ENCODE assay signal across 27 mouse cellular contexts in genomic region chr10:66861421-66861820, GRCm38 (mm10).
A peak's percentile ranks its signal among the peaks of the same experiment; 100 is the strongest.
DNase-seq lines count a peak whose midpoint lies in the region; ATAC-seq lines count a peak whose summit lies in the region.
"Had no signal": no experiment of that assay in that cellular context is flagged by ENCODE, and none has a peak within 500 bp of the region (broad histone marks: within the 10 kb centered on the region; RNA-seq: fewer than 3 reads in every experiment).

No protein-coding gene starts in this region.

- no peak overlapping the region for H3K4me3 ChIP-seq in embryonic facial prominence, embryonic 11.5 days (ENCODE audit: low read depth, low read length)
- no peak overlapping the region for H3K4me3 ChIP-seq in embryonic facial prominence, embryonic 10.5 days
- H3K4me3 ChIP-seq in midbrain, embryonic 11.5 days (ENCODE audit: low read depth, low read length), result no peak overlapping the region
- no peak overlapping the region for H3K4me3 ChIP-seq in midbrain, embryonic 10.5 days
- no peak overlapping the region for H3K4me3 ChIP-seq in embryonic facial prominence, embryonic 14.5 days (ENCODE audit: low read depth, low read length)
- H3K4me3 ChIP-seq: erythroblast, embryonic 14.5 days; forebrain, embryonic 12.5 days; forebrain, embryonic 15.5 days; heart, adult 2 months; heart, embryonic 10.5 days; heart, embryonic 13.5 days; hindbrain, embryonic 12.5 days; intestine, embryonic 15.5 days had no signal

- H3K4me2 ChIP-seq in embryonic facial prominence, embryonic 11.5 days (ENCODE audit: low read depth, low read length), result no peak overlapping the region
- no peak overlapping the region for H3K4me2 ChIP-seq in midbrain, embryonic 11.5 days
- H3K4me2 ChIP-seq in embryonic facial prominence, embryonic 14.5 days (ENCODE audit: low read depth, low read length), result no peak overlapping the region
- H3K4me2 ChIP-seq: forebrain, embryonic 12.5 days; forebrain, embryonic 15.5 days; heart, embryonic 13.5 days; hindbrain, embryonic 12.5 days; intestine, embryonic 15.5 days had no signal

- H3K9me3 ChIP-seq in embryonic facial prominence, embryonic 11.5 days (replicated peaks; ENCODE audit: control insufficient read depth, low read length), result no peaks in the 10 kb centered on the region
- H3K9me3 ChIP-seq in embryonic facial prominence, embryonic 10.5 days, result no peaks in the 10 kb centered on the region
- H3K9me3 ChIP-seq in midbrain, embryonic 11.5 days (ENCODE audit: control insufficient read depth, low read length), result no peaks in the 10 kb centered on the region
- no peaks in the 10 kb centered on the region for H3K9me3 ChIP-seq in midbrain, embryonic 10.5 days (replicated peaks)
- no peaks in the 10 kb centered on the region for H3K9me3 ChIP-seq in embryonic facial prominence, embryonic 14.5 days (ENCODE audit: control insufficient read depth, low read length)
- H3K9me3 ChIP-seq: forebrain, embryonic 12.5 days; forebrain, embryonic 15.5 days; heart, embryonic 10.5 days; heart, embryonic 13.5 days; hindbrain, embryonic 12.5 days; intestine, embryonic 15.5 days had no signal

- H3K27ac ChIP-seq in embryonic facial prominence, embryonic 11.5 days (replicated peaks; ENCODE audit: low read depth, low read length), result no peak overlapping the region
- H3K27ac ChIP-seq in embryonic facial prominence, embryonic 10.5 days (replicated peaks), result no peak overlapping the region
- no peak overlapping the region for H3K27ac ChIP-seq in midbrain, embryonic 11.5 days (ENCODE audit: low read depth, low read length)
- no peak overlapping the region for H3K27ac ChIP-seq in midbrain, embryonic 10.5 days (replicated peaks)
- H3K27ac ChIP-seq in embryonic facial prominence, embryonic 14.5 days (replicated peaks; ENCODE audit: low read depth, low read length), result no peak overlapping the region
- H3K27ac ChIP-seq: forebrain, embryonic 12.5 days; forebrain, embryonic 15.5 days; heart, adult 2 months; heart, embryonic 10.5 days; heart, embryonic 13.5 days; hindbrain, embryonic 12.5 days; intestine, embryonic 15.5 days had no signal

- peak; percentile 48; the same call in 1 of the 2 replicates for ATAC-seq in embryonic facial prominence, embryonic 11.5 days (replicated peaks; ENCODE audit: insufficient number of reproducible peaks, low FRiP score, low TSS enrichment, low read depth)
- ATAC-seq in midbrain, embryonic 11.5 days (ENCODE audit: low FRiP score), result no peak
- ATAC-seq in embryonic facial prominence, embryonic 14.5 days (ENCODE audit: low read depth), result peak; percentile 47; the same call in 1 of the 2 replicates
- ATAC-seq: forebrain, embryonic 15.5 days; intestine, embryonic 15.5 days had no signal

- no peaks in the 10 kb centered on the region for H3K4me1 ChIP-seq in embryonic facial prominence, embryonic 11.5 days (ENCODE audit: control insufficient read depth, insufficient read depth, low read length)
- peaks cover 24% of the 10 kb centered on the region for H3K4me1 ChIP-seq in embryonic facial prominence, embryonic 10.5 days
- no peaks in the 10 kb centered on the region for H3K4me1 ChIP-seq in midbrain, embryonic 11.5 days (ENCODE audit: control insufficient read depth, insufficient read depth, low read length)
- H3K4me1 ChIP-seq in midbrain, embryonic 10.5 days, result no peaks in the 10 kb centered on the region
- H3K4me1 ChIP-seq in embryonic facial prominence, embryonic 14.5 days (ENCODE audit: control insufficient read depth, insufficient read depth, low read length), result peaks cover 8% of the 10 kb centered on the region
- H3K4me1 ChIP-seq: forebrain, embryonic 12.5 days; forebrain, embryonic 15.5 days; heart, embryonic 13.5 days; hindbrain, embryonic 12.5 days had no signal

- DNase-seq in embryonic facial prominence, embryonic 11.5 days (ENCODE audit: low spot score), result peak; percentile 63
- no peak for DNase-seq in embryonic facial prominence, embryonic 10.5 days (ENCODE audit: low spot score)
- DNase-seq in midbrain, embryonic 11.5 days (ENCODE audit: low spot score, missing footprints), result peak; percentile 14
- DNase-seq in midbrain, embryonic 10.5 days (ENCODE audit: low spot score), result no peak
- peak; percentile 58 for DNase-seq in embryonic facial prominence, embryonic 14.5 days (ENCODE audit: low spot score)
- no peak for DNase-seq in ovary, postnatal 14 days (ENCODE audit: low spot score)
- no peak for DNase-seq in cerebellum, adult 9-11 months
- DNase-seq: adrenal gland, adult 2 months; adrenal gland, postnatal 14 days; B cell, adult 2 months; cerebellum, adult 11 months; cerebellum, adult 2 months; cerebellum, postnatal 10 days; cerebellum, postnatal 36 days; gastrocnemius, postnatal 10 days; gastrocnemius, postnatal 36 days; heart, adult 2 months; heart, postnatal 14 days; heart, postnatal 4 days; kidney, adult 18-20 months had no signal

- no peak overlapping the region for H3K9ac ChIP-seq in embryonic facial prominence, embryonic 11.5 days (replicated peaks; ENCODE audit: low read length)
- no peak overlapping the region for H3K9ac ChIP-seq in midbrain, embryonic 11.5 days (ENCODE audit: low read length)
- no peak overlapping the region for H3K9ac ChIP-seq in embryonic facial prominence, embryonic 14.5 days (ENCODE audit: low read depth, low read length)
- H3K9ac ChIP-seq: forebrain, embryonic 12.5 days; forebrain, embryonic 15.5 days; heart, embryonic 13.5 days; hindbrain, embryonic 12.5 days; intestine, embryonic 15.5 days had no signal

- 38% methylated on average over 1 of the region's 1 CpGs for WGBS in embryonic facial prominence, embryonic 11.5 days
- WGBS in embryonic facial prominence, embryonic 10.5 days, result 49% methylated on average over 1 of the region's 1 CpGs
- WGBS in midbrain, embryonic 11.5 days, result 80% methylated on average over 1 of the region's 1 CpGs
- 81% methylated on average over 1 of the region's 1 CpGs for WGBS in midbrain, embryonic 10.5 days
- 20% methylated on average over 1 of the region's 1 CpGs for WGBS in embryonic facial prominence, embryonic 14.5 days

- no peaks in the 10 kb centered on the region for H3K36me3 ChIP-seq in embryonic facial prominence, embryonic 11.5 days (replicated peaks; ENCODE audit: control insufficient read depth, insufficient read depth, low read depth, low read length)
- no peaks in the 10 kb centered on the region for H3K36me3 ChIP-seq in embryonic facial prominence, embryonic 10.5 days (replicated peaks)
- H3K36me3 ChIP-seq in midbrain, embryonic 11.5 days (ENCODE audit: control insufficient read depth, insufficient read depth, low read length), result no peaks in the 10 kb centered on the region
- no peaks in the 10 kb centered on the region for H3K36me3 ChIP-seq in midbrain, embryonic 10.5 days
- H3K36me3 ChIP-seq in embryonic facial prominence, embryonic 14.5 days (ENCODE audit: control insufficient read depth, insufficient read depth, low read length), result no peaks in the 10 kb centered on the region
- H3K36me3 ChIP-seq: forebrain, embryonic 12.5 days; forebrain, embryonic 15.5 days; heart, embryonic 10.5 days; heart, embryonic 13.5 days; hindbrain, embryonic 12.5 days; intestine, embryonic 15.5 days had no signal

- no peaks in the 10 kb centered on the region for H3K27me3 ChIP-seq in embryonic facial prominence, embryonic 11.5 days (ENCODE audit: control insufficient read depth, insufficient read depth, low read length)
- 0 out of 2 replicates have a peak, but pooled peaks cover 5% of the 10 kb centered on the region for H3K27me3 ChIP-seq in embryonic facial prominence, embryonic 10.5 days (replicated peaks; ENCODE audit: low read depth, poor library complexity, severe bottlenecking)
- no peaks in the 10 kb centered on the region for H3K27me3 ChIP-seq in midbrain, embryonic 11.5 days (ENCODE audit: control insufficient read depth, insufficient read depth, low read length)
- no peaks in the 10 kb centered on the region for H3K27me3 ChIP-seq in midbrain, embryonic 10.5 days (ENCODE audit: low read depth, poor library complexity, severe bottlenecking)
- H3K27me3 ChIP-seq in embryonic facial prominence, embryonic 14.5 days (replicated peaks; ENCODE audit: control insufficient read depth, insufficient read depth, low read length), result no peaks in the 10 kb centered on the region
- H3K27me3 ChIP-seq: forebrain, embryonic 12.5 days; forebrain, embryonic 15.5 days; heart, embryonic 13.5 days; hindbrain, embryonic 12.5 days; intestine, embryonic 15.5 days had no signal

Comparison
In these comparisons a context has a peak if more than half of its experiments do, and no peak if none do; other contexts are left out.
1. DNase-seq: peak in embryonic facial prominence, embryonic 11.5 days (single experiment), midbrain, embryonic 11.5 days (single experiment) and embryonic facial prominence, embryonic 14.5 days (single experiment); none in embryonic facial prominence, embryonic 10.5 days (single experiment), midbrain, embryonic 10.5 days (single experiment), ovary, postnatal 14 days (single experiment) and cerebellum, adult 9-11 months (single experiment).